ENCODE assay signal across 23 mouse cellular contexts in genomic region chr6:40024336-40024934, GRCm38 (mm10).
A peak's percentile ranks its signal among the peaks of the same experiment; 100 is the strongest.
DNase-seq lines count a peak whose midpoint lies in the region; ATAC-seq and TF ChIP-seq lines count a peak whose summit lies in the region.
"Had no signal": no experiment of that assay in that cellular context is flagged by ENCODE, and none has a peak within 500 bp of the region (broad histone marks: within the 10 kb centered on the region; RNA-seq: fewer than 3 reads in every experiment).

No protein-coding gene starts in this region.

- H3K4me2 ChIP-seq in midbrain, embryonic 13.5 days (replicated peaks) = no peak overlapping the region
- H3K4me2 ChIP-seq in forebrain, embryonic 15.5 days (replicated peaks) = no peak overlapping the region
- no peak overlapping the region for H3K4me2 ChIP-seq in hindbrain, postnatal 0 days (ENCODE audit: low read depth, low read length)
- H3K4me2 ChIP-seq in neural tube, embryonic 14.5 days (ENCODE audit: low read depth, low read length) = no peak overlapping the region
- H3K4me2 ChIP-seq: heart, embryonic 15.5 days; kidney, embryonic 15.5 days; limb, embryonic 12.5 days; liver, embryonic 12.5 days had no signal

- no peak overlapping the region for H3K9ac ChIP-seq in midbrain, embryonic 13.5 days (replicated peaks)
- H3K9ac ChIP-seq in forebrain, embryonic 15.5 days (replicated peaks) = no peak overlapping the region
- no peak overlapping the region for H3K9ac ChIP-seq in hindbrain, postnatal 0 days (replicated peaks; ENCODE audit: low read length)
- H3K9ac ChIP-seq in neural tube, embryonic 14.5 days (replicated peaks; ENCODE audit: low read depth, low read length) = no peak overlapping the region
- H3K9ac ChIP-seq: heart, embryonic 15.5 days; kidney, embryonic 15.5 days; limb, embryonic 12.5 days; liver, embryonic 12.5 days had no signal

- H3K9me3 ChIP-seq in midbrain, embryonic 13.5 days = no peaks in the 10 kb centered on the region
- H3K9me3 ChIP-seq in midbrain, embryonic 10.5 days (replicated peaks) = no peaks in the 10 kb centered on the region
- H3K9me3 ChIP-seq in forebrain, embryonic 15.5 days = no peaks in the 10 kb centered on the region
- H3K9me3 ChIP-seq in hindbrain, postnatal 0 days (ENCODE audit: low read length) = no peaks in the 10 kb centered on the region
- H3K9me3 ChIP-seq in neural tube, embryonic 14.5 days (ENCODE audit: control insufficient read depth, low read length) = no peaks in the 10 kb centered on the region
- H3K9me3 ChIP-seq: heart, embryonic 15.5 days; kidney, embryonic 15.5 days; limb, embryonic 12.5 days; liver, embryonic 12.5 days; megakaryocyte, embryonic 14.5 days had no signal

- 0 out of 2 replicates have a peak, but pooled peaks have one; percentile 21 for ATAC-seq in midbrain, embryonic 13.5 days
- peak; percentile 52 for ATAC-seq in forebrain, embryonic 15.5 days (replicated peaks)
- ATAC-seq in hindbrain, postnatal 0 days = peak; percentile 65; the same call in 1 of the 2 replicates
- ATAC-seq in neural tube, embryonic 14.5 days (ENCODE audit: low read depth) = no peak; the same call in 1 of the 2 replicates
- ATAC-seq: intestine, embryonic 16.5 days; liver, embryonic 12.5 days had no signal

- TF ChIP-seq CTCF in hindbrain, postnatal 0 days (IDR thresholded peaks at IDR 0.05; ENCODE audit: low read depth) = no peak

- H3K36me3 ChIP-seq in midbrain, embryonic 13.5 days = no peaks in the 10 kb centered on the region
- H3K36me3 ChIP-seq in midbrain, embryonic 10.5 days = no peaks in the 10 kb centered on the region
- no peaks in the 10 kb centered on the region for H3K36me3 ChIP-seq in forebrain, embryonic 15.5 days
- no peaks in the 10 kb centered on the region for H3K36me3 ChIP-seq in hindbrain, postnatal 0 days (ENCODE audit: insufficient read depth, low read length)
- H3K36me3 ChIP-seq in neural tube, embryonic 14.5 days (ENCODE audit: control insufficient read depth, insufficient read depth, low read length) = no peaks in the 10 kb centered on the region
- H3K36me3 ChIP-seq: heart, embryonic 15.5 days; kidney, embryonic 15.5 days; limb, embryonic 12.5 days; liver, embryonic 12.5 days had no signal

- WGBS in midbrain, embryonic 13.5 days = 64% methylated on average over 5 of the region's 5 CpGs
- WGBS in midbrain, embryonic 10.5 days = 93% methylated on average over 5 of the region's 5 CpGs
- WGBS in forebrain, embryonic 15.5 days = 45% methylated on average over 5 of the region's 5 CpGs
- 49% methylated on average over 5 of the region's 5 CpGs for WGBS in hindbrain, postnatal 0 days
- 43% methylated on average over 5 of the region's 5 CpGs for WGBS in neural tube, embryonic 14.5 days

- H3K4me3 ChIP-seq in midbrain, embryonic 13.5 days (replicated peaks) = no peak overlapping the region
- H3K4me3 ChIP-seq in midbrain, embryonic 10.5 days = no peak overlapping the region
- H3K4me3 ChIP-seq in forebrain, embryonic 15.5 days = no peak overlapping the region
- H3K4me3 ChIP-seq in hindbrain, postnatal 0 days (ENCODE audit: low read length) = no peak overlapping the region
- H3K4me3 ChIP-seq in neural tube, embryonic 14.5 days (ENCODE audit: low read depth, low read length) = no peak overlapping the region
- H3K4me3 ChIP-seq: heart, embryonic 15.5 days; kidney, embryonic 15.5 days; limb, embryonic 12.5 days; liver, embryonic 12.5 days; megakaryocyte, embryonic 14.5 days; myocyte had no signal

- H3K4me1 ChIP-seq in midbrain, embryonic 13.5 days (replicated peaks) = peaks cover 34% of the 10 kb centered on the region
- peaks cover 7% of the 10 kb centered on the region for H3K4me1 ChIP-seq in midbrain, embryonic 10.5 days
- H3K4me1 ChIP-seq in forebrain, embryonic 15.5 days = peaks cover 16% of the 10 kb centered on the region
- H3K4me1 ChIP-seq in hindbrain, postnatal 0 days (ENCODE audit: insufficient read depth, low read length) = peaks cover 10% of the 10 kb centered on the region; the same call in 1 of the 2 replicates
- peaks cover 11% of the 10 kb centered on the region; the same call in 1 of the 2 replicates for H3K4me1 ChIP-seq in neural tube, embryonic 14.5 days (ENCODE audit: control insufficient read depth, insufficient read depth, low read length)
- H3K4me1 ChIP-seq: heart, embryonic 15.5 days; kidney, embryonic 15.5 days; limb, embryonic 12.5 days; liver, embryonic 12.5 days; megakaryocyte, embryonic 14.5 days had no signal

- no peaks in the 10 kb centered on the region for H3K27me3 ChIP-seq in midbrain, embryonic 13.5 days
- no peaks in the 10 kb centered on the region for H3K27me3 ChIP-seq in midbrain, embryonic 10.5 days (ENCODE audit: low read depth, poor library complexity, severe bottlenecking)
- H3K27me3 ChIP-seq in forebrain, embryonic 15.5 days = no peaks in the 10 kb centered on the region
- H3K27me3 ChIP-seq in hindbrain, postnatal 0 days (ENCODE audit: insufficient read depth, low read length) = no peaks in the 10 kb centered on the region
- H3K27me3 ChIP-seq in neural tube, embryonic 14.5 days (ENCODE audit: control insufficient read depth, insufficient read depth, low read length) = no peaks in the 10 kb centered on the region
- H3K27me3 ChIP-seq: heart, embryonic 15.5 days; kidney, embryonic 15.5 days; liver, embryonic 12.5 days; megakaryocyte, embryonic 14.5 days had no signal

- H3K27ac ChIP-seq in midbrain, embryonic 13.5 days = peak overlapping the region; percentile 83
- H3K27ac ChIP-seq in midbrain, embryonic 10.5 days (replicated peaks) = no peak overlapping the region
- peak overlapping the region; percentile 84 for H3K27ac ChIP-seq in forebrain, embryonic 15.5 days (replicated peaks)
- H3K27ac ChIP-seq in hindbrain, postnatal 0 days = peak overlapping the region; percentile 36; the same call in 1 of the 2 replicates
- H3K27ac ChIP-seq in neural tube, embryonic 14.5 days (ENCODE audit: low read depth, low read length) = peak overlapping the region; percentile 70
- H3K27ac ChIP-seq: heart, embryonic 15.5 days; kidney, embryonic 15.5 days; limb, embryonic 12.5 days; liver, embryonic 12.5 days had no signal

- no peak for DNase-seq in midbrain, embryonic 10.5 days (ENCODE audit: low spot score)
- no peak for DNase-seq in hindbrain, postnatal 0 days (ENCODE audit: low spot score)
- no peak for DNase-seq in right cerebral cortex, postnatal 14 days
- no peak for DNase-seq in embryo, embryonic 10.5 days (ENCODE audit: low spot score)
- no peak for DNase-seq in retina, embryonic 14.5 days (ENCODE audit: low spot score)
- DNase-seq: adrenal gland, postnatal 10 days; cerebellum, adult 11-12 months; cerebellum, postnatal 14 days; heart, postnatal 4 days; kidney, postnatal 4 days; lung, adult 2 months; spleen, adult 18-20 months; thymus, postnatal 4 days had no signal
